Mouse (Mus musculus): ENCODE measurements at regions not wholly inside any gene's neighbourhood (a gene's known extent, or its start where the extent isn't known, plus 50 kb on each side); places are given as distances from the start of the nearest gene placed in this dataset.
"Not testable (repeated sequence)": the region's sequence is repeated elsewhere in the genome, so short reads cannot be mapped to it uniquely, and the experiment has no call there.

- not testable (repeated sequence) for H3K4me3 ChIP-seq (replicated peaks; ENCODE audit: low read length); H3K4me2 ChIP-seq (ENCODE audit: low read depth, low read length); ATAC-seq (ENCODE audit: insufficient read depth, low FRiP score); H3K27ac ChIP-seq (ENCODE audit: low read length); H3K9me3 ChIP-seq (replicated peaks; ENCODE audit: control insufficient read depth, low read length); H3K27me3 ChIP-seq (ENCODE audit: control insufficient read depth, insufficient read depth, low read length); H3K4me1 ChIP-seq (ENCODE audit: control insufficient read depth, insufficient read depth, low read length); H3K9ac ChIP-seq (ENCODE audit: low read length); H3K36me3 ChIP-seq (ENCODE audit: control insufficient read depth, insufficient read depth, low read length)
- WGBS = 85% methylated on average over 6 of the region's 6 CpGs
These were observed 348.5 kb downstream of the Abcc12 start for GRCm38 (mm10) chr8:86231994-86232393.

GRCm38 (mm10) chr8:86224851-86225250, 355.6 kb downstream of the Abcc12 start:
- WGBS = 54% methylated on average over 4 of the region's 4 CpGs

GRCm38 (mm10) chr8:86222715-86223114, 357.8 kb downstream of the Abcc12 start:
- Histone ChIP-seq H3K27me3 (ENCODE audit: control insufficient read depth, insufficient read depth, low read length) (no peaks in the 10 kb centered on the region), H3K9me3 (replicated peaks; ENCODE audit: control insufficient read depth, low read length) (no peaks in the 10 kb centered on the region), H3K36me3 (ENCODE audit: control insufficient read depth, insufficient read depth, low read length) (no peaks in the 10 kb centered on the region), H3K4me1 (ENCODE audit: control insufficient read depth, insufficient read depth, low read length) (no peaks in the 10 kb centered on the region), H3K4me2 (ENCODE audit: low read depth, low read length) (no peak overlapping the region), H3K27ac (ENCODE audit: low read length) (no peak overlapping the region), H3K9ac (ENCODE audit: low read length) (no peak overlapping the region), H3K4me3 (replicated peaks; ENCODE audit: low read length) (no peak overlapping the region)
- 87% methylated on average over 7 of the region's 7 CpGs for WGBS
- ATAC-seq (ENCODE audit: insufficient read depth, low FRiP score) = no peak

More at GRCm38 (mm10) chr8:86224851-86225250, 355.6 kb downstream of the Abcc12 start:
- H3K9ac ChIP-seq (ENCODE audit: low read length) = no peak overlapping the region
- H3K27ac ChIP-seq (ENCODE audit: low read length) = no peak overlapping the region
- H3K4me1 ChIP-seq (ENCODE audit: control insufficient read depth, insufficient read depth, low read length) = no peaks in the 10 kb centered on the region
- H3K9me3 ChIP-seq (replicated peaks; ENCODE audit: control insufficient read depth, low read length) = no peaks in the 10 kb centered on the region
- no peak for ATAC-seq (ENCODE audit: insufficient read depth, low FRiP score)
- H3K27me3 ChIP-seq (ENCODE audit: control insufficient read depth, insufficient read depth, low read length) = no peaks in the 10 kb centered on the region
- no peak overlapping the region for H3K4me3 ChIP-seq (replicated peaks; ENCODE audit: low read length)
- no peaks in the 10 kb centered on the region for H3K36me3 ChIP-seq (ENCODE audit: control insufficient read depth, insufficient read depth, low read length)
- H3K4me2 ChIP-seq (ENCODE audit: low read depth, low read length) = no peak overlapping the region

GRCm38 (mm10) chr8:86222228-86222627, 358.3 kb downstream of the Abcc12 start:
- no peak overlapping the region for H3K27ac ChIP-seq (ENCODE audit: low read length)
- H3K4me1 ChIP-seq (ENCODE audit: control insufficient read depth, insufficient read depth, low read length) = no peaks in the 10 kb centered on the region
- no peaks in the 10 kb centered on the region for H3K36me3 ChIP-seq (ENCODE audit: control insufficient read depth, insufficient read depth, low read length)
- no peak overlapping the region for H3K4me2 ChIP-seq (ENCODE audit: low read depth, low read length)
- H3K9ac ChIP-seq (ENCODE audit: low read length) = no peak overlapping the region
- no peaks in the 10 kb centered on the region for H3K9me3 ChIP-seq (replicated peaks; ENCODE audit: control insufficient read depth, low read length)
- WGBS = 87% methylated on average over 4 of the region's 4 CpGs
- no peak overlapping the region for H3K4me3 ChIP-seq (replicated peaks; ENCODE audit: low read length)
- no peak for ATAC-seq (ENCODE audit: insufficient read depth, low FRiP score)
- no peaks in the 10 kb centered on the region for H3K27me3 ChIP-seq (ENCODE audit: control insufficient read depth, insufficient read depth, low read length)

- no peaks in the 10 kb centered on the region for H3K36me3 ChIP-seq (ENCODE audit: control insufficient read depth, insufficient read depth, low read length)
- ATAC-seq (ENCODE audit: insufficient read depth, low FRiP score) = no peak
- WGBS = 92% methylated on average over 8 of the region's 8 CpGs
- no peak overlapping the region for H3K4me2 ChIP-seq (ENCODE audit: low read depth, low read length)
- H3K4me3 ChIP-seq (replicated peaks; ENCODE audit: low read length) = no peak overlapping the region
- H3K9ac ChIP-seq (ENCODE audit: low read length) = no peak overlapping the region
- H3K9me3 ChIP-seq (replicated peaks; ENCODE audit: control insufficient read depth, low read length) = no peaks in the 10 kb centered on the region
- no peaks in the 10 kb centered on the region for H3K4me1 ChIP-seq (ENCODE audit: control insufficient read depth, insufficient read depth, low read length)
- no peaks in the 10 kb centered on the region for H3K27me3 ChIP-seq (ENCODE audit: control insufficient read depth, insufficient read depth, low read length)
- no peak overlapping the region for H3K27ac ChIP-seq (ENCODE audit: low read length)
These were observed 366.1 kb downstream of the Abcc12 start for GRCm38 (mm10) chr8:86214399-86214798.

GRCm38 (mm10) chr8:86212461-86212860, 368.0 kb downstream of the Abcc12 start:
- no peaks in the 10 kb centered on the region for H3K27me3 ChIP-seq (ENCODE audit: control insufficient read depth, insufficient read depth, low read length)
- no peak overlapping the region for H3K4me2 ChIP-seq (ENCODE audit: low read depth, low read length)
- H3K9me3 ChIP-seq (replicated peaks; ENCODE audit: control insufficient read depth, low read length) = no peaks in the 10 kb centered on the region
- H3K27ac ChIP-seq (ENCODE audit: low read length) = no peak overlapping the region
- H3K9ac ChIP-seq (ENCODE audit: low read length) = no peak overlapping the region
- no peak overlapping the region for H3K4me3 ChIP-seq (replicated peaks; ENCODE audit: low read length)
- H3K36me3 ChIP-seq (ENCODE audit: control insufficient read depth, insufficient read depth, low read length) = no peaks in the 10 kb centered on the region
- no peaks in the 10 kb centered on the region for H3K4me1 ChIP-seq (ENCODE audit: control insufficient read depth, insufficient read depth, low read length)
- WGBS = 90% methylated on average over 2 of the region's 2 CpGs
- ATAC-seq (ENCODE audit: insufficient read depth, low FRiP score) = no peak

- no peak overlapping the region for H3K27ac ChIP-seq (ENCODE audit: low read length)
- H3K9me3 ChIP-seq (replicated peaks; ENCODE audit: control insufficient read depth, low read length) = no peaks in the 10 kb centered on the region
- no peaks in the 10 kb centered on the region for H3K27me3 ChIP-seq (ENCODE audit: control insufficient read depth, insufficient read depth, low read length)
- no peak; the same call in 1 of the 2 replicates for ATAC-seq (ENCODE audit: insufficient read depth, low FRiP score)
- H3K4me1 ChIP-seq (ENCODE audit: control insufficient read depth, insufficient read depth, low read length) = no peaks in the 10 kb centered on the region
- no peaks in the 10 kb centered on the region for H3K36me3 ChIP-seq (ENCODE audit: control insufficient read depth, insufficient read depth, low read length)
- H3K4me3 ChIP-seq (replicated peaks; ENCODE audit: low read length) = no peak overlapping the region
- WGBS = 41% methylated on average over 5 of the region's 5 CpGs
- H3K4me2 ChIP-seq (ENCODE audit: low read depth, low read length) = no peak overlapping the region
- no peak overlapping the region for H3K9ac ChIP-seq (ENCODE audit: low read length)
These were observed 368.1 kb downstream of the Phkb start for GRCm38 (mm10) chr8:86208812-86209262.

GRCm38 (mm10) chr8:86204421-86205229, 363.9 kb downstream of the Phkb start:
- Histone ChIP-seq H3K27ac (ENCODE audit: low read length) (no peak overlapping the region), H3K4me3 (replicated peaks; ENCODE audit: low read length) (no peak overlapping the region), H3K4me2 (ENCODE audit: low read depth, low read length) (no peak overlapping the region), H3K9ac (ENCODE audit: low read length) (no peak overlapping the region), H3K27me3 (ENCODE audit: control insufficient read depth, insufficient read depth, low read length) (no peaks in the 10 kb centered on the region), H3K36me3 (ENCODE audit: control insufficient read depth, insufficient read depth, low read length) (no peaks in the 10 kb centered on the region), H3K4me1 (ENCODE audit: control insufficient read depth, insufficient read depth, low read length) (no peaks in the 10 kb centered on the region), H3K9me3 (replicated peaks; ENCODE audit: control insufficient read depth, low read length) (no peaks in the 10 kb centered on the region)
- WGBS = 70% methylated on average over 6 of the region's 6 CpGs
- no peak for ATAC-seq (ENCODE audit: insufficient read depth, low FRiP score)

- 69% methylated on average over 9 of the region's 9 CpGs for WGBS
- Histone ChIP-seq H3K9me3 (replicated peaks; ENCODE audit: control insufficient read depth, low read length) (no peaks in the 10 kb centered on the region), H3K27me3 (ENCODE audit: control insufficient read depth, insufficient read depth, low read length) (no peaks in the 10 kb centered on the region), H3K36me3 (ENCODE audit: control insufficient read depth, insufficient read depth, low read length) (no peaks in the 10 kb centered on the region), H3K9ac (ENCODE audit: low read length) (no peak overlapping the region), H3K4me1 (ENCODE audit: control insufficient read depth, insufficient read depth, low read length) (no peaks in the 10 kb centered on the region), H3K4me2 (ENCODE audit: low read depth, low read length) (no peak overlapping the region), H3K4me3 (replicated peaks; ENCODE audit: low read length) (no peak overlapping the region), H3K27ac (ENCODE audit: low read length) (no peak overlapping the region)
- ATAC-seq (ENCODE audit: insufficient read depth, low FRiP score) = no peak
These were observed 362.3 kb downstream of the Phkb start for GRCm38 (mm10) chr8:86203107-86203506.
